Mouse (Mus musculus) MN1 (cell line): ENCODE data around the gene Gm5089.

ENCODE experiments used
- DNase-seq: peaks from one replicate; pipeline ENCODE4 v3.0.0-alpha.2; 2016; ENCODE audit warnings: low spot score

Gm5089 gene

DNA sequence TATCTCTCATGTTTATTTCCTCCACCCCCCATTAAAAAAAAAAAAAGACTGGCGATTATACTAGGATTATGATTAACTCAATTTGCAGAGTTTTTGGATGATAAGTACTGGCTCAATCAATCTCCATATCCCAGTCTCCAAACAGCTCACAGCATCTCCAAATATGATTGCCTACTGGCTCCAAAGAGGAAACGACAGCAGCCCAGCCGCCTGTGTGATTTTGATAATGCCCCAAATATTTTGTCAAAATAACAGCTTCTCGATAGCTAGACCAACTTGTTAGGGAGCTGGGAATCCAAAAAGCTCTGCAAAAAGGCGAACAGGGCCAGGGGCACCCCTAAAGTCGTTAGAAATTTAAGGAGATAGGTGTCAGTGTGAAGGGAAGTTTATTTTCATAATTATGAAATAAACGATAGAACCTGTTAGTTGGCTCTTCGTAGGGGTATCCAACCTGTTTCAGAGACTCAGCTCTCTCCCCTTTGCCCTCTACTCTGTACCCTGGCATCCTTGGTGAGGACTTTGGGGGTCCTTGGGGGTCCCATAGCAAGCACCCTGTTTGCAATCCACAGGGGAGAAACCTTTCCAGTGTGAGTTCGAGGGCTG is 27.2 kb upstream of the Gm5089 start:
- no peak for DNase-seq

- no peak for DNase-seq
Measured at GRCm38 (mm10) chr14:122477261-122477671, 26.4 kb upstream of the Gm5089 start.

- no peak for DNase-seq
Measured at GRCm38 (mm10) chr14:122476822-122477215, 25.9 kb upstream of the Gm5089 start.

DNA sequence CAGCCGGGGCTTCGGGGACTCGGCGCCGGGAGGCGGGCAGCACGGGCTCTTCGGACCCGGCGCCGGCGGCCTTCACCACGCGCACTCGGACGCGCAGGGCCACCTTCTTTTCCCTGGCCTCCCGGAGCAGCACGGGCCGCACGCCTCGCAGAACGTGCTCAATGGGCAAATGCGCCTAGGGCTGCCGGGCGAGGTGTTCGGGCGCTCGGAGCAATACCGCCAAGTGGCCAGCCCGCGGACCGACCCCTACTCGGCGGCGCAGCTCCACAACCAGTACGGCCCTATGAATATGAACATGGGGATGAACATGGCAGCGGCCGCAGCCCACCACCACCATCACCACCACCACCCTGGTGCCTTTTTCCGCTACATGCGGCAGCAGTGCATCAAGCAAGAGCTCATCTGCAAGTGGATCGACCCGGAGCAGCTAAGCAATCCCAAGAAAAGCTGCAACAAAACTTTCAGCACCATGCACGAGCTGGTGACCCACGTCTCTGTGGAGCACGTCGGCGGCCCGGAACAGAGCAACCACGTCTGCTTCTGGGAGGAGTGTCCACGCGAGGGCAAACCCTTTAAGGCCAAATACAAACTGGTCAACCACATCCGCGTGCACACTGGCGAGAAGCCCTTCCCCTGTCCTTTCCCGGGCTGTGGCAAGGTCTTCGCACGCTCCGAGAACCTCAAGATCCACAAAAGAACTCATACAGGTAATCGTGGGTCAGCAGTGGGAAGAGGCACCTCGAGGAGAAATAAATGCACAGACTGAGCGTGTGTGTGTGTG is 25.3 kb upstream of the Gm5089 start:
- no peak for DNase-seq

- no peak for DNase-seq
Measured at GRCm38 (mm10) chr14:122475557-122476040, 24.7 kb upstream of the Gm5089 start.

DNA sequence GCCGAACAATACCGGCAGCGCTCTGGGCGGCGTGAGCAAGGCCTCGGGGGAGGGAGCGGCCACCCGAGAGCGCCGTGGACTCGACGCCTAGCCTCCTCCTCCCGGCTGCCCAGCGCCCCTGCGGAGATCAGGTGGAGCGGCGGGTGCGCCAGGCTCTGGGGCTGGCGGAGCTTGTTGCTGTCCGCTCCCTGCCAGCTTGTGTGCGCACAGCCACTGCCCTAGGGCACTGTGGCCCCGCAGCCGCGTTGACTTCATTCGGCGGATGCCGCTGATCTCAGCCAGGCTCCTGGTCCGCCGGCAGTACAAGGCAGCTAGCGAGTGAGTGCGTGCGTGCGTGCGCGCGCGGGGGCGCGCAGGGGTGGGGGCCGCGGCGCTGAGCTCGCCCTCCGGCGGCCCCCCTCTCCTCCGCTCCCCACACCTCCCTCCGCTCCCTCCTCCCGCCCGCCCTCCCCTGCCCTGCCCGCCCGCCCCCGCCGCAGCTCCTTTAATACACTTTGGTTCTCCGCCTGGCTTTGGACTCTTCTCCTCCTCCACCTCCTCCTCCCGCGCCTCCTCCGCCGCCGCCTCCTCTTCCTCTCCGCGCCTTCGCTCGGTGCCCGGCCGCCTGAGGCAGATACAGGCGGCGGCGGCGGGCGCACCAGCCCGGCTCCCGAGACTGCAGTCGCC is 24.1 kb upstream of the Gm5089 start, which contains the start of gene Zic2:
Gene Zic2, plus strand, starts transcription at position 545 of the 666 bp plus-strand sequence.
- DNase-seq = peak; percentile 57

DNA sequence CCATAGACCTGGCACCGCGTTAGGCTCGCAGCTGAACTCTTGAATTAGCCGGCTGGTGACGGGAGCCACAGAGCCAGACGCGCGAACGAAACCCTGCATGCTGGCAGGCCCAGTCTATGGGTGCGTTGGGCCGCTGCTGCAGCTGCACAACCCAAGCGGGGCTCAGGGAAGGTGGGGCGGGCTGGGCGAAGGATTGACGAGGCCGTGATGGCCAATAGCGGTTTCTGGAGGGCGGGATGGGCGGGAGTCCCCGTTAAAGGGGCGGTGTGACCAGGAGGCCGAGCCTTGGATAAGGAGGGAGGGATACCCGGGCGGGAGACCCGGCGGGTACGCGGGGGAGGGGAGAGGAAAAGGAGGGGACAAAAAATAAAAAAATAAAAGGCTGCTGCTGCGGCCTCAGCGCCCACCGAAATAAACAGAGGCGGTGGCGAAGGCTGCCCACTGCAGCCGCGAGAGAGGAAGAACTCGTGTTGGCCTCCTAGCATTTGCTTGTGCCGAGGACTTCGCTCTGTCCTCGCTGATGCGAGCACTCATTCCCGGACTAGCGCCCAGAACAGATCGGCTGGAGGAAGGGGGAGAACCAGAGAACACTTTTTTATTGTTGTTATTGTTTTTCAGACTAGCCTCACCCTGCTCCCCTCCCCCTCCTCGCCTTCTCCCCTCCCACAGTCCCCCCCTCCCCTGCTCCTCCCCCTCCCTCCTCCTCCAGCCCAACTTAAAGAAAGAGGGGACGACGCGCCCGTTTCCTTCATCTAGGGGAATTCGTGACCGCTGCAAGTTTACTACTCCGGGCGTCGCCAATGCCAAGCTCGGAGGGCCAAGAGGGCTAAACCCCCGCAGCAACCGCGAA is 23.4 kb upstream of the Gm5089 start:
- peak; percentile 70 for DNase-seq

GRCm38 (mm10) chr14:122473211-122473751 is 22.4 kb upstream of the Gm5089 start:
- no peak for DNase-seq

DNA sequence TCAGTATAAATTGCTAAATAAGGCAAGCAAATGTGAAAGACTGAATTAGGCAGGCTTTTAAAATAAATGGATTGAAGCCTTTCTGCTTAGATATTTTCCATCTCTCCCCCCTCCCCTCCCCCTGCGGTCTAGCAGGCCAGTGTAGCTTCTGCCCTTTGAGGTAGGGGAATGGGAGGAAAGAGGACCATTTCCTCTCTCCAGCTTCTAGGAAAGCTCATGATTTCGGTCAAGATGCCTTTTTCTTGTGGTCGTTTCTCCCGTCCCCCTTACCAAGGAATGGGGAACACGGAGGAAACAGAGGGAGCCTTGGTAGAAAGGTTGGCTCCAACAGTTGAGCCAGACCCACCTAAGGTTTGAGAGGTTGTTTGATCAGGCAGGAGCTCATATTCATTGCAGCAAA is 21.7 kb upstream of the Gm5089 start:
- no peak for DNase-seq

DNA sequence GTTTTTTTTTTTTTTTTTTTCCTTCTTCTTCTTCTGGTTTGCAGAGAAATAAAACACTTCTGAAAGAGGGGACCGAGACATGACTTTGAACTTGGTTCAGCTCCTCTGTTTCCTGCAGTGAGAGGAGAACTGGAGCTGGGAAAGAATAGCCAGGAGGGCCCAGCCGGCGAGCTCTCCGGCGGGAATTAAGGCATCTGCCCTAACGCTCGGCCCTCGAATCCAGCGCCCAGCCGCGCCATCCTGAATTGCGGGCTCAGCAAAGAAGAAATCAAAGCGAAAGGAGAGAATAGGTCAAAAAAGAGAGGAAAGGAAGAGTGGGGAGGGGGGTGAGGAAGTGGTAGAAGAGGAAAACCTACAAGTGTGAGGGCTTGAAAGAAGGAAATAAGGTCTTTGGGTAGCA is 21.2 kb upstream of the Gm5089 start:
- no peak for DNase-seq

DNA sequence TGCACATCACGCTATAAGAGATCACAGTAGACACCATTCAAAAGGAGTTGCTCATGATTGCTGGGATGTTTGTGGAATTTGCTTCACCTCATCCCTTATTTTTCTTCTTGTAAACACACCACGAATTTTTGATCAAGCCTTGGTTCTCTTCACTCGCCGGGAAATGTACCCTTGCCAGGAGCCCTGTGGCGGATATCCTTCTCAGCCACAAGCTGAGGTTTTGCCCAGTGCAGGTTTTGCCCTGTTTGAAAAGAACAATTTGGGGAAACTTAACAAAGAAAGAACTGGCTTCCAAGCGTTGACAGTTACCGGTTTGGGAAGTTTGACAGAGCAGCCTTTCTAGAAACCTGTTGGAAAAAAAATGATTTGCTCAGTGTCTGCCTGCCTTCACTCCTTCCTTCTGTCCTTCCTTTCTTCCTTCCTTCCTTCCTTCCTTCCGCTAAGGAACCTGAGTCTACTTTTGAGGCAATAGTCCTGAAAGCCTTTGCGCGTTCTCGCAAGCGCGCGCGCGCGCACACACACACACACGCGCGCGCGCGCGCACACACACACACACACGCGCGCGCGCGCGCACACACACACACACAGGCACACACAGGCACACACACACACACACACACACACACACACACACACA is 20.7 kb upstream of the Gm5089 start:
- DNase-seq = no peak

- no peak for DNase-seq
Measured at GRCm38 (mm10) chr14:122468971-122469755, 18.2 kb upstream of the Gm5089 start.

DNA sequence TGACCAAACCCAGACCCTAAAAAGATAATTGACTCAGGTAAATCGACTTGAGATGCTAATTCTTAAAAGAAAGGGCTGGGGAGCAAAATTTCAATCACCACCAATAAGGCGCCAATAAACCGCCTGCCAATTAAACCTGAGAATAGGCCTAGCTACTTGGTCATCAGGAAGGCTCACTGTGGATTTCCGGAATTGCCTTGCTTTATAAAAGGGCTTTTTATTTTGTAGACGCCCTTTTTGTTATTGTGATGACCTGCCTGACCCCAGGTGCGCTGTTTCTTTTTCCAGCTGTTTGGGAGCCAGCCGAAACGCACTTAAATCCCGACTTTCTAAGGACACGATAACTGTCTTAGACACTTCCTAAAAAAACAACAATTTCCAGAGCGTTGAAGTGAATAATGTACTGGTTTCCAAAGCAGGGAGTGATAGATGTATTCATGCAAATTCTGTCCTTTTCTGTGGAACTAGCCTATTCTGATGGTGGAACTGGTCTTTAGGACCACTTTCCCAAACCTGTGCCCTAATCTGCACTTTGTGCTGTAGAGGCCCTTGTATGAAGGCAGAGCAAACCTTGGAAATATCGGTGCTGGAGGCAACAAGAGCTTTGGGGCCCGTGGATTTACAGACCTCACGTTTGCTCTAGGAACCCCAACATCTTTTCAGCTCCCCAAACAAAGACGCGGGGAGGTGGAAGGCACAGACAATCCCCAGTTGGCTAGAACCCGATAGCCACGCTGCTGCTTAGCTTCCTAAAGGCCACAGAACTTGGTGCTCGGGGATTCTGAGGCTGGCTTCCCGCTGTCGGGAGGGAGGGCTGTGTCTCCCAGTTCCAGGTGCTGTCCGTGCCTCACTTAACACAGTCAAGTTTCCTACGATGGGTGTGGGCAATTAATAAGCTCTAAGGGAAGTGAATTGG is 17.3 kb upstream of the Gm5089 start:
- DNase-seq = no peak

DNA sequence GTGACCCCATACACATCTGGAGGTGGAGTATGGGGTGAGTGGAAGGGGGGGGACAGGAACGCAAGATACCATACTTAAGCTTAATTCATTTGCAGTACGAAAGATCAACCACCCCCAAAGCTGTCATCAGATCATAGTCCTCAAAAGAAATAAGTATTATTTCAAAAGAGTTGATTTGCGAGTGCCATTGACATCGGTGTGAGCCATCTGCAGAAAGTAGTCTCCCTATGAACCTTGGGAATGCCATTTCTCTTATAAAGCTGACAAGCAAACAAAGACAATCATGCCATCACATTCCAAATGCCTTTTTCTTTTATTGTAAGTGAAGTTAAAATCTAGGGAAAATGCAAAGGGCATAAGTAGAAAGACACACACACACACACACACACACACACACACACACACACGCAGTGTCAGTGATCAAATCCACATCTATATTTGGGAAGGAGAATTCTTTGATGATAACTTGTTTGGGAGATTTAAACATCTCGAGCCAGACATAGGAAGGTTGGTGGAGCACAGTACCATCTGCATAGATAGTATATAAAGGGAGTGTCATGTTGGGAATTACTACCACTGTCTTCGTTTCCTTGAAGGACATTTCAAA is 15.9 kb upstream of the Gm5089 start:
- no peak for DNase-seq

DNA sequence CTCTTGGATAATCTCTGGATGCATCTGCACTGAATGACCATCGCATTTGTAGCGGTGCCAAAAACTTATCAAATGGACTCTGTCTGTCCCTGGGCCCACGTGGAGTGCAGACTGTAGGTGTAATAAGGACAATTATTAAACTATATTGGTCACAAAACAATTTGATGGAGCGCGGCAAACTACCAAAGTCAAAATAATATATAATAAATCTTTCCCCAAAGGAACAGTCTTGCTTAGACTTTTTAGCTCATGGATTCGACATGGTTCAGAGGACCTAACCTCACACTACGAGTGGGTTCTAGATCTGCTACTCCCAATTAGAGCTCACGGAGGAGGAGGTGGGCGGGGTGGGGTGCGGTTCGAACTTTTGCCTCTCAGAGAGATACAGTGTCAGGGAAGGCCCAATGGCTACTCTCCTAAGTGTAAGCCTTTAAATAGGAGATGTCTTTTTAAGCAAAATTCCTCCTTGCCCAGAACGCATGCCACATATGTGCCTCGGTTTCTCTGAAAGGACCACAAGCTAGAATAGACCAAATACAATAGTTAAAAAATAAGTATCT is 15.1 kb upstream of the Gm5089 start:
- no peak for DNase-seq

GRCm38 (mm10) chr14:122464763-122465741 is 14.1 kb upstream of the Gm5089 start, which contains the start of gene Zic5:
TSS of gene Zic5 (minus strand) at chr14:122465677.
- DNase-seq = peak; percentile 72

- peak; percentile 39 for DNase-seq
Measured at GRCm38 (mm10) chr14:122464351-122464762, 13.4 kb upstream of the Gm5089 start.
